In genomic region chr13:67451172-67452020, GRCm38 (mm10) we compare ENCODE assay signal across 7 mouse cellular contexts. TPM values are rescaled to one million over a fixed set of nuclear protein-coding genes. Genes with fewer than 3 reads are reported as not detected.
DNase-seq lines count a peak whose midpoint lies in the region; ATAC-seq lines count a peak whose summit lies in the region.

TSS of gene Zfp874a (minus strand) at chr13:67451624.

- peak; percentile 92 for DNase-seq in adrenal gland, adult 8-10 months
- peak; percentile 81 for DNase-seq in embryo, embryonic 9.5 days (ENCODE audit: extremely low spot score)
- DNase-seq in gastrocnemius, postnatal 4 days (ENCODE audit: low spot score in 2 of 2) = peak; percentile 33 to 85
- DNase-seq in left cerebral cortex, postnatal 36 days (ENCODE audit: low spot score in 2 of 2) = peak; percentile 87 to 89
- peak; percentile 99 for DNase-seq in midbrain, embryonic 11.5 days (ENCODE audit: low spot score, missing footprints)
- peak; percentile 88 for DNase-seq in skeletal muscle tissue, adult 2 months (ENCODE audit: low read depth, low spot score)

- peak within 1 kb of the TSS; percentile 71 for H3K9ac ChIP-seq in intestine, embryonic 16.5 days (ENCODE audit: low read depth, low read length)
- peak within 1 kb of the TSS; percentile 60 for H3K9ac ChIP-seq in midbrain, embryonic 11.5 days (ENCODE audit: low read length)

- peak; percentile 98 for ATAC-seq in intestine, embryonic 16.5 days
- peak; percentile 96 for ATAC-seq in midbrain, embryonic 11.5 days (ENCODE audit: low FRiP score)

- H3K36me3 ChIP-seq in intestine, embryonic 16.5 days (ENCODE audit: control insufficient read depth, insufficient read depth, low read length) = no peaks in the 10 kb centered on the region
- H3K36me3 ChIP-seq in midbrain, embryonic 11.5 days (ENCODE audit: control insufficient read depth, insufficient read depth, low read length) = no peaks in the 10 kb centered on the region

- H3K27me3 ChIP-seq in intestine, embryonic 16.5 days (replicated peaks; ENCODE audit: control insufficient read depth, insufficient read depth, low read length) = no peaks in the 10 kb centered on the region
- no peaks in the 10 kb centered on the region for H3K27me3 ChIP-seq in midbrain, embryonic 11.5 days (ENCODE audit: control insufficient read depth, insufficient read depth, low read length)

- H3K4me2 ChIP-seq in intestine, embryonic 16.5 days (ENCODE audit: low read depth, low read length) = peak within 1 kb of the TSS; percentile 52
- peak within 1 kb of the TSS; percentile 58 for H3K4me2 ChIP-seq in midbrain, embryonic 11.5 days

- peak within 1 kb of the TSS; percentile 48 for H3K27ac ChIP-seq in intestine, embryonic 16.5 days (ENCODE audit: low read length)
- no peak within 1 kb of the TSS for H3K27ac ChIP-seq in midbrain, embryonic 11.5 days (ENCODE audit: low read depth, low read length)

- H3K4me1 ChIP-seq in intestine, embryonic 16.5 days (ENCODE audit: control insufficient read depth, insufficient read depth, low read length) = peaks cover 3% of the 10 kb centered on the region; the same call in 1 of the 2 replicates
- H3K4me1 ChIP-seq in midbrain, embryonic 11.5 days (ENCODE audit: control insufficient read depth, insufficient read depth, low read length) = no peaks in the 10 kb centered on the region

- peak within 1 kb of the TSS; percentile 66 for H3K4me3 ChIP-seq in intestine, embryonic 16.5 days (ENCODE audit: low read length)
- H3K4me3 ChIP-seq in midbrain, embryonic 11.5 days (ENCODE audit: low read depth, low read length) = peak within 1 kb of the TSS; percentile 51

- H3K9me3 ChIP-seq in intestine, embryonic 16.5 days (ENCODE audit: control insufficient read depth, low read length) = no peaks in the 10 kb centered on the region
- H3K9me3 ChIP-seq in midbrain, embryonic 11.5 days (ENCODE audit: control insufficient read depth, low read length) = no peaks in the 10 kb centered on the region; the same call in 1 of the 2 replicates

- intact Hi-C loops in left cerebral cortex, postnatal 36 days (cut with DNase I) = no loop called here

- under 1% methylated on average over 20 of the region's 20 CpGs for WGBS in intestine, embryonic 16.5 days
- 2% methylated on average over 20 of the region's 20 CpGs for WGBS in midbrain, embryonic 11.5 days

RNA-seq across cellular contexts. Expression of gene Zfp874a, which starts in this region (rescaled TPM):
- total RNA-seq in adrenal gland, adult 8-10 months (2022) = 10 to 100 TPM; 17.9 to 28.8 (median 23.0) TPM
- total RNA-seq in gastrocnemius, postnatal 4 days (2021) = 1 to 10 TPM; 4.0 to 5.5 TPM
- 7.5 TPM in 2 replicates for polyA plus RNA-seq in intestine, embryonic 16.5 days (2015; fragmentation: Nextera tagmentation; extraction: Ambion mirVana)
- 10 to 100 TPM; 12.6 TPM for total RNA-seq in left cerebral cortex, postnatal 36 days (2021)
- 7.5 and 9.4 TPM in 2 replicates for polyA plus RNA-seq in midbrain, embryonic 11.5 days (2014; fragmentation: Nextera tagmentation; extraction: Ambion mirVana)
